Mouse (Mus musculus): ENCODE results near the gene Gm45140.

Gm45140 gene

GRCm38 (mm10) chr6:87835695-87836094, at the start of gene Gm45140:
Gm45140 (minus strand) TSS chr6:87835795.
- DNase-seq (ENCODE audit: inconsistent age in 2 of 2, low spot score in 1 of 2) = no peak

GRCm38 (mm10) chr6:87882816-87883215, 47.2 kb upstream of the Gm45140 start:
- peak; percentile 91 to 93 for DNase-seq (ENCODE audit: inconsistent age in 2 of 2, low spot score in 1 of 2)

- no peak for DNase-seq (ENCODE audit: inconsistent age in 2 of 2, low spot score in 1 of 2)
Measured at GRCm38 (mm10) chr6:87882221-87882620, 46.6 kb upstream of the Gm45140 start.

GRCm38 (mm10) chr6:87879628-87880027, 44.0 kb upstream of the Gm45140 start:
- no peak for DNase-seq (ENCODE audit: inconsistent age in 2 of 2, low spot score in 1 of 2)

- no peak for DNase-seq (ENCODE audit: inconsistent age in 2 of 2, low spot score in 1 of 2)
Measured at GRCm38 (mm10) chr6:87879010-87879409, 43.4 kb upstream of the Gm45140 start.

- peak; percentile 68 to 84 for DNase-seq (ENCODE audit: inconsistent age in 2 of 2, low spot score in 1 of 2)
Measured at GRCm38 (mm10) chr6:87876068-87876643, 40.6 kb upstream of the Gm45140 start.

GRCm38 (mm10) chr6:87875562-87875961, 40.0 kb upstream of the Gm45140 start:
- peak in 1 of 2 experiments; percentile 44 for DNase-seq (ENCODE audit: inconsistent age in 2 of 2, low spot score in 1 of 2)

GRCm38 (mm10) chr6:87875083-87875482, 39.5 kb upstream of the Gm45140 start:
- peak; percentile 41 to 68 for DNase-seq (ENCODE audit: inconsistent age in 2 of 2, low spot score in 1 of 2)

- no peak for DNase-seq (ENCODE audit: inconsistent age in 2 of 2, low spot score in 1 of 2)
Measured at GRCm38 (mm10) chr6:87873963-87874362, 38.4 kb upstream of the Gm45140 start.

- peak in 1 of 2 experiments; percentile 53 for DNase-seq (ENCODE audit: inconsistent age in 2 of 2, low spot score in 1 of 2)
Measured at GRCm38 (mm10) chr6:87873104-87873503, 37.5 kb upstream of the Gm45140 start.

GRCm38 (mm10) chr6:87871240-87871639, 35.6 kb upstream of the Gm45140 start:
- DNase-seq (ENCODE audit: inconsistent age in 2 of 2, low spot score in 1 of 2) = no peak

- DNase-seq (ENCODE audit: inconsistent age in 2 of 2, low spot score in 1 of 2) = no peak
Measured at GRCm38 (mm10) chr6:87870440-87870839, 34.8 kb upstream of the Gm45140 start.

GRCm38 (mm10) chr6:87868871-87869506, 33.4 kb upstream of the Gm45140 start:
- DNase-seq (ENCODE audit: inconsistent age in 2 of 2, low spot score in 1 of 2) = peak; percentile 94 to 96

GRCm38 (mm10) chr6:87867256-87867655, 31.7 kb upstream of the Gm45140 start:
- no peak for DNase-seq (ENCODE audit: inconsistent age in 2 of 2, low spot score in 1 of 2)

- DNase-seq (ENCODE audit: inconsistent age in 2 of 2, low spot score in 1 of 2) = no peak
Measured at GRCm38 (mm10) chr6:87866211-87866610, 30.6 kb upstream of the Gm45140 start.

GRCm38 (mm10) chr6:87857071-87857470, 21.5 kb upstream of the Gm45140 start:
- peak; percentile 55 to 59 for DNase-seq (ENCODE audit: inconsistent age in 2 of 2, low spot score in 1 of 2)

- no peak for DNase-seq (ENCODE audit: inconsistent age in 2 of 2, low spot score in 1 of 2)
Measured at GRCm38 (mm10) chr6:87853446-87853845, 17.9 kb upstream of the Gm45140 start.

- DNase-seq (ENCODE audit: inconsistent age in 2 of 2, low spot score in 1 of 2) = no peak
Measured at GRCm38 (mm10) chr6:87851871-87852270, 16.3 kb upstream of the Gm45140 start.

GRCm38 (mm10) chr6:87850900-87851614, 15.5 kb upstream of the Gm45140 start, which contains the start of gene Cnbp:
Cnbp (minus strand) TSS chr6:87851106.
- DNase-seq (ENCODE audit: inconsistent age in 2 of 2, low spot score in 1 of 2) = peak; percentile 97 to 98

GRCm38 (mm10) chr6:87850155-87850899, 14.7 kb upstream of the Gm45140 start:
- DNase-seq (ENCODE audit: inconsistent age in 2 of 2, low spot score in 1 of 2) = peak; percentile 74 to 91

- peak in 1 of 2 experiments; percentile 64 for DNase-seq (ENCODE audit: inconsistent age in 2 of 2, low spot score in 1 of 2)
Measured at GRCm38 (mm10) chr6:87849780-87850154, 14.2 kb upstream of the Gm45140 start.

All from adrenal gland, adult (tissue).